Mouse (Mus musculus): ENCODE measurements around the gene Il16.

DNA sequence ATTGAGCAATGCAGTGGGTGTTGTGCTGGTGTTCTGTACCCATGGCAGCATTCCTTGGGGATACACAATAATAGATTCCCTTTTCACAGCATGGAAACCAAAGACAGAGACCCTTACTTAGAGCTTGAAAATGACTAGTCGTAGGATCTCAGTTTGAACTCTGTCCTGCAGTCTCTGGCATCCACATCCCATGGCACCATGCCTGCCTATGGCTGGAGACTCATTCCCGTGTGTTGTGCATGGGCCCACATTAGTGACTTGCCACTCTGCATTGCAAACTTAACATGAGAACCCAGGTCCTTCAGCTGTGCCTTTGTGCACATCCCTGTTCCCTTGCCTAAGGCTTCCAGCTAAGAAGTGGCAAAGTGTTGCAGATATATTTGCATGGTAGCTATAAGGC, 100.8 kb downstream of the Il16 start:
- TF ChIP-seq POLR2A (IDR thresholded peaks at IDR 0.05; ENCODE audit: control insufficient read depth, low read depth, low read length) = no peak
- TF ChIP-seq CTCF (IDR thresholded peaks at IDR 0.05; ENCODE audit: control insufficient read depth, insufficient read depth, insufficient replicate concordance, low read depth, low read length) = no peak

All from testis, adult 2 months (tissue).